Mouse (Mus musculus): Measurements from ENCODE around the gene Cfap20. TPM values are rescaled to one million over a fixed set of nuclear protein-coding genes. Genes with fewer than 3 reads are reported as not detected.

The Cfap20 gene
- polyA plus RNA-seq, 1 experiment = 65.9 TPM

- Histone ChIP-seq H3K4me1 (replicated peaks; ENCODE audit: control insufficient read depth, insufficient read depth, low read length) (peaks cover 6% of the 10 kb centered on the region; the same call in 1 of the 2 replicates), H3K27ac (ENCODE audit: control insufficient read depth, insufficient read depth, low read length) (no peak overlapping the region), H3K27me3 (ENCODE audit: control insufficient read depth, insufficient read depth, low read length) (no peaks in the 10 kb centered on the region), H3K36me3 (ENCODE audit: control insufficient read depth, insufficient read depth, low read length) (no peaks in the 10 kb centered on the region), H3K4me3 (ENCODE audit: control insufficient read depth, insufficient read depth, low read length) (no peak overlapping the region)
- TF ChIP-seq CTCF (IDR thresholded peaks at IDR 0.05; ENCODE audit: borderline replicate concordance, control insufficient read depth, extremely low read depth, insufficient read depth, low read length, poor library complexity) (no peak), POLR2A (IDR thresholded peaks at IDR 0.05; ENCODE audit: control insufficient read depth, extremely low read depth, insufficient read depth, low read length, poor library complexity) (no peak)
- DNase-seq = no peak
- WGBS = 29% methylated on average over 7 of the region's 7 CpGs
Observed at GRCm38 (mm10) chr8:95401091-95401490, 33.6 kb downstream of the Cfap20 start.

- H3K36me3 ChIP-seq (ENCODE audit: control insufficient read depth, insufficient read depth, low read length) = no peaks in the 10 kb centered on the region
- no peaks in the 10 kb centered on the region for H3K27me3 ChIP-seq (ENCODE audit: control insufficient read depth, insufficient read depth, low read length)
- no peak overlapping the region for H3K27ac ChIP-seq (ENCODE audit: control insufficient read depth, insufficient read depth, low read length)
- H3K4me3 ChIP-seq (ENCODE audit: control insufficient read depth, insufficient read depth, low read length) = no peak overlapping the region
- 47% methylated on average over 9 of the region's 9 CpGs for WGBS
- TF ChIP-seq CTCF (IDR thresholded peaks at IDR 0.05; ENCODE audit: borderline replicate concordance, control insufficient read depth, extremely low read depth, insufficient read depth, low read length, poor library complexity) (no peak), POLR2A (IDR thresholded peaks at IDR 0.05; ENCODE audit: control insufficient read depth, extremely low read depth, insufficient read depth, low read length, poor library complexity) (no peak)
- peaks cover 17% of the 10 kb centered on the region for H3K4me1 ChIP-seq (replicated peaks; ENCODE audit: control insufficient read depth, insufficient read depth, low read length)
- no peak for DNase-seq
Observed at GRCm38 (mm10) chr8:95399131-95399530, 35.5 kb downstream of the Cfap20 start.

- H3K27me3 ChIP-seq (ENCODE audit: control insufficient read depth, insufficient read depth, low read length) = no peaks in the 10 kb centered on the region
Observed at GRCm38 (mm10) chr8:95397201-95397600, 37.5 kb downstream of the Cfap20 start.

GRCm38 (mm10) chr8:95396752-95397151 is 37.9 kb downstream of the Cfap20 start:
- no peak for DNase-seq
- Histone ChIP-seq H3K27me3 (ENCODE audit: control insufficient read depth, insufficient read depth, low read length) (no peaks in the 10 kb centered on the region), H3K36me3 (ENCODE audit: control insufficient read depth, insufficient read depth, low read length) (no peaks in the 10 kb centered on the region), H3K4me3 (ENCODE audit: control insufficient read depth, insufficient read depth, low read length) (no peak overlapping the region), H3K27ac (ENCODE audit: control insufficient read depth, insufficient read depth, low read length) (no peak overlapping the region), H3K4me1 (replicated peaks; ENCODE audit: control insufficient read depth, insufficient read depth, low read length) (peaks cover 25% of the 10 kb centered on the region)
- 89% methylated on average over 11 of the region's 11 CpGs for whole genome bisulfite sequencing
- TF ChIP-seq CTCF (IDR thresholded peaks at IDR 0.05; ENCODE audit: borderline replicate concordance, control insufficient read depth, extremely low read depth, insufficient read depth, low read length, poor library complexity) (no peak), POLR2A (IDR thresholded peaks at IDR 0.05; ENCODE audit: control insufficient read depth, extremely low read depth, insufficient read depth, low read length, poor library complexity) (no peak)

More at GRCm38 (mm10) chr8:95397201-95397600, 37.5 kb downstream of the Cfap20 start:
- no peak for DNase-seq
- Histone ChIP-seq H3K4me1 (replicated peaks; ENCODE audit: control insufficient read depth, insufficient read depth, low read length) (peaks cover 25% of the 10 kb centered on the region), H3K27ac (ENCODE audit: control insufficient read depth, insufficient read depth, low read length) (no peak overlapping the region), H3K4me3 (ENCODE audit: control insufficient read depth, insufficient read depth, low read length) (no peak overlapping the region), H3K36me3 (ENCODE audit: control insufficient read depth, insufficient read depth, low read length) (no peaks in the 10 kb centered on the region)
- TF ChIP-seq CTCF (IDR thresholded peaks at IDR 0.05; ENCODE audit: borderline replicate concordance, control insufficient read depth, extremely low read depth, insufficient read depth, low read length, poor library complexity) (no peak), POLR2A (IDR thresholded peaks at IDR 0.05; ENCODE audit: control insufficient read depth, extremely low read depth, insufficient read depth, low read length, poor library complexity) (no peak)
- 84% methylated on average over 5 of the region's 5 CpGs for WGBS

- WGBS = 18% methylated on average over 8 of the region's 8 CpGs
- DNase-seq = no peak
- Histone ChIP-seq H3K4me1 (replicated peaks; ENCODE audit: control insufficient read depth, insufficient read depth, low read length) (peaks cover 24% of the 10 kb centered on the region), H3K4me3 (ENCODE audit: control insufficient read depth, insufficient read depth, low read length) (no peak overlapping the region), H3K27me3 (ENCODE audit: control insufficient read depth, insufficient read depth, low read length) (no peaks in the 10 kb centered on the region), H3K27ac (ENCODE audit: control insufficient read depth, insufficient read depth, low read length) (no peak overlapping the region), H3K36me3 (ENCODE audit: control insufficient read depth, insufficient read depth, low read length) (no peaks in the 10 kb centered on the region)
- TF ChIP-seq POLR2A (IDR thresholded peaks at IDR 0.05; ENCODE audit: control insufficient read depth, extremely low read depth, insufficient read depth, low read length, poor library complexity) (no peak), CTCF (IDR thresholded peaks at IDR 0.05; ENCODE audit: borderline replicate concordance, control insufficient read depth, extremely low read depth, insufficient read depth, low read length, poor library complexity) (no peak)
Observed at GRCm38 (mm10) chr8:95395186-95395918, 39.3 kb downstream of the Cfap20 start.

GRCm38 (mm10) chr8:95392604-95393003 is 42.1 kb downstream of the Cfap20 start:
- TF ChIP-seq CTCF (IDR thresholded peaks at IDR 0.05; ENCODE audit: borderline replicate concordance, control insufficient read depth, extremely low read depth, insufficient read depth, low read length, poor library complexity) (no peak), POLR2A (IDR thresholded peaks at IDR 0.05; ENCODE audit: control insufficient read depth, extremely low read depth, insufficient read depth, low read length, poor library complexity) (no peak)
- H3K4me1 ChIP-seq (replicated peaks; ENCODE audit: control insufficient read depth, insufficient read depth, low read length) = peaks cover 32% of the 10 kb centered on the region
- no peak for DNase-seq
- 45% methylated on average over 5 of the region's 5 CpGs for WGBS
- H3K4me3 ChIP-seq (ENCODE audit: control insufficient read depth, insufficient read depth, low read length) = no peak overlapping the region
- no peaks in the 10 kb centered on the region for H3K36me3 ChIP-seq (ENCODE audit: control insufficient read depth, insufficient read depth, low read length)
- H3K27me3 ChIP-seq (ENCODE audit: control insufficient read depth, insufficient read depth, low read length) = no peaks in the 10 kb centered on the region
- no peak overlapping the region for H3K27ac ChIP-seq (ENCODE audit: control insufficient read depth, insufficient read depth, low read length)

All from thymus, adult 2 months (tissue).